Mouse (Mus musculus): Measurements from ENCODE around the gene Slbp. TPM values are rescaled to one million over a fixed set of nuclear protein-coding genes. Genes with fewer than 3 reads are reported as not detected.

Gene Slbp
- total RNA-seq, 1 experiment from 2014 or later, result 122 TPM

- ATAC-seq (ENCODE audit: extremely low read depth, insufficient number of reproducible peaks, low FRiP score, poor library complexity, severe bottlenecking), result no peak
Measured at GRCm38 (mm10) chr5:33587498-33588058, 64.8 kb downstream of the Slbp start.

Other genes with a start within 250 kb of the Slbp start
- not detected in 2 replicates for gene Nkx1-1, start 218.6 kb downstream of the Slbp start, total RNA-seq (2017)
- gene Fam53a, start 22.9 kb downstream of the Slbp start, total RNA-seq (2017), result 15.8 and 16.0 TPM in 2 replicates
- 1.4 and 1.6 TPM in 2 replicates for gene Gm9903, start 22.6 kb downstream of the Slbp start, total RNA-seq (2017)
- gene Tacc3, start 5.6 kb upstream of the Slbp start, total RNA-seq (2017), result 14.6 and 23.7 TPM in 2 replicates
- gene Tmem129, start 5.8 kb upstream of the Slbp start, total RNA-seq (2017), result 21.5 and 22.0 TPM in 2 replicates
- not detected in 2 replicates for gene Fgfr3, start 69.1 kb upstream of the Slbp start, total RNA-seq (2017)
- 21.9 and 24.7 TPM in 2 replicates for gene Letm1, start 130.2 kb upstream of the Slbp start, total RNA-seq (2017)
- gene Nsd2, start 168.2 kb upstream of the Slbp start, total RNA-seq (2017), result 26.4 and 32.9 TPM in 2 replicates

Data from neutrophil, adult 5-6 weeks (primary cell).